Mouse (Mus musculus) thymus, postnatal 36 days (tissue): ENCODE measurements around the gene Pxt1.
A peak's percentile ranks its signal among the peaks of the same experiment; 100 is the strongest.
"Not testable (repeated sequence)": the region's sequence is repeated elsewhere in the genome, so short reads cannot be mapped to it uniquely, and the experiment has no call there.

ENCODE experiments used
- DNase-seq, 2 experiments: peaks; one replicate each; pipeline ENCODE4 v3.0.0; 2022; ENCODE audit warnings: mixed read lengths in 2 of 2

The Pxt1 gene

GRCm38 (mm10) chr17:28943740-28944139 is at the start of gene Pxt1:
TSS of gene Pxt1 (minus strand) at chr17:28943840.
- DNase-seq: no peak

GRCm38 (mm10) chr17:28993004-28993403 is 49.4 kb upstream of the Pxt1 start:
- not testable (repeated sequence) for DNase-seq

GRCm38 (mm10) chr17:28992105-28992504 is 48.5 kb upstream of the Pxt1 start:
- DNase-seq: no peak

DNA sequence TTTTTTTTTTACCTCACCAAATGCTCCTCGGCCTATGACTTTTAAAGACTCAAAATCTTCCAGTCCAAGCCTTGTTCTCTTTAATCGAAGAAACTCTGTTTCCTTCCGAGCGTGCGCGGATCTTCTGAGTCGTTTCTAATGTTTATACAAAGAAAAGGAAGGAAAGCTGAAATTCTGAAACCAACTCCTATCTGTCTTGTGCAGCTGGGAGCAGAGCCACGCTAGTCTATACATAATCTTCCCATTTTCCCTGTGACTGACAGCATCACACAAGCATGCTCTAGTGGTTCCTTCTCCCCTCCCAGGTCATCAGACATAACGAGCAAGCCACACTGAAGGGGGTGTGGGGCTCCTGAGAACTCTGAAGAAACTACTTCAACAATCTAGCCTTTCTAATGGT is 47.6 kb upstream of the Pxt1 start:
- DNase-seq: no peak

DNA sequence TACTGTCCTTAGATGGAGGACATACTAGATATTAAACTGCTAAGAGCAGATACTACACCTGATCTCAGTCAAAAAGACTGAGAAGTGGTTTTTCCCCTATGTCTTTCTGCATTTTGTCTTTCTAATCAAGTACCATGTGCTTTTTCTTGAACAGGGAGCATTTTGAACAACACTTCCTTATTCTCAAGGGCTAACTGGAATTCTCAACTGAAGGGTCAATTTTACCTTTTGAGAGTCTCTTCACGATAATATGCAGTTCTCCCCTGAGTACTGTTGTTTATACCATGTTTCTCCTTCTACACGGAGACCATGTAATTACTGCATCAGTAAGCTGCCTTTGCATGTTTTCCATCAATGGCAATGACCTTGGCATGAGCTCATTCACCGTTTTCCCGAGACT is 46.4 kb upstream of the Pxt1 start:
- DNase-seq: no peak

DNA sequence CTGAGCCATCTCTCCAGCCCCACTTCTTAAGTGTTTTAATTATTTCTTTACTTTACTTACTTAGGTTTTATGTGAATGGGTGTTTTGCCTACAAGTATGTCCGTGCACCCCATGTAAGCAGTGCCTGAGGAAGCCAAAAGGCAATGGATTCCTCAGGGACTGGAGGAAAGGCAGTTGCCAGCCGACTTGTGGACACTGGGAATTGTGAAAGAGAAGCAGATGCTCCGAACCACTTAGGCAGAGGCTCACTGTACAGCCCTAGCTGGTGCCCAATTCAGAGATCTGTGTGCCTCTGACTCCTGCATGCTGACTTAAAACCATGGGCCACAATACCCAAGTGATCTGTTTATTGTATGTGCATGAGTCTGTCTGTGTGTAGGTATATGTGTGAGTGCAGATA is 45.4 kb upstream of the Pxt1 start:
- DNase-seq: no peak

DNA sequence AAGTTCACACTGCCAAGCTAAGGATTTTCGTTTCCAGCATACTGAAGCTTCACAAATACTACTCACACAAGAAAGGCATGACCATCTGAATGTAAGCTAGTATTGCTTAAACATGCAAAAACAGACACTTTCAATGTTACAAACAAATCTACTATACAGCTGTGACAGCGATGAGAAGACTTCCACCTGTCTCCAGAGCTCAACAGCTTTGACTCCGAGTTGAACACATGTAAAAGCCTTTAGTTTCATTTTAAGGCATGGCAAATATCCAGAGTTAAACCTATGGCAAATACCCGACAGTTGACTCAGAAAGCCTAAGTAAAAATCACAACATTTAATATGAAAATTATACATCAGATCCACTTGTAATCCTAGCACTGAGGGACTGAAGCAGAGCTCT is 44.7 kb upstream of the Pxt1 start:
- DNase-seq: no peak

GRCm38 (mm10) chr17:28987713-28988112 is 44.1 kb upstream of the Pxt1 start:
- peak; percentile 41 to 49 for DNase-seq

- DNase-seq: peak in 1 of 2 experiments; percentile 34
Observed at GRCm38 (mm10) chr17:28986833-28987232, 43.2 kb upstream of the Pxt1 start.

GRCm38 (mm10) chr17:28984724-28985420 is 41.2 kb upstream of the Pxt1 start:
- DNase-seq: no peak

GRCm38 (mm10) chr17:28982591-28982990 is 39.0 kb upstream of the Pxt1 start:
- DNase-seq: no peak

GRCm38 (mm10) chr17:28981081-28981480 is 37.4 kb upstream of the Pxt1 start:
- DNase-seq: no peak

DNA sequence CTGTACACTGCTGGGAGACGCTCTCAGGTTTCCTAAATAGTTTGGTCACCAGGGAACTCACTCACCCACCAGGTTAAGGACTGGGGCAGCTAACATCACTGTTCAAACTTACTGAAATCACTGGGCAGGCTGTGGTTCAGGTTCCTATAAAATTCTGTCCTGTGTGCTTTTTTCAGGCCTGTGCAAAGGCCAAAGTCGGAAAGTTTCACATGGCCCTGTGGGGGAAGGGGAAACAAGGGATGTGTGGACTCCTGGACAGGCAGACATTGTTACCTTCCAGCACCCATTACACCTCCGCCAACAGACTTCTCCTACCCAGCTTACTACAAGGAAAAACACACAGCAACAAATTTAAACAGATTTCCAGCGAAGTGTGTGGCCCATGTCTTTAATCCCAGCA is 35.5 kb upstream of the Pxt1 start:
- no peak for DNase-seq

DNA sequence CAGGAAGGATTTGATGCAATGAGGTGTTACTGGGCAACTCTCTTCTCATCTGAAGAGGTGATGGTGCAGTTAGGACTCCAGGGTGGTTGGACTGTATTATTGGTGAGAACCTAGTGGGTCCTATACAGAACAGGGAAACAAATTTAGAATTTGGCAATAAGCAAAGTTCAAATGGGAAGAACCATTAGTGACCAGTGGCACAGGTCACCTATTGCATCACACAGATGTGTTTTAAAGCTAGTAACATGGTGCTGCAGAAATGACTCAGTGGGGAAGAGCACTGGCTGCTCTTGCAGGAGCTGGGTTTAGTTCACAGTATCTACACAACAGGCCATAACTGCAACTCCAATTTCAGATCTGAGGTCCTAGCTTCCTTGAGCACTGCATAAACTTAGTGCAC is 26.5 kb upstream of the Pxt1 start:
- DNase-seq: no peak

DNA sequence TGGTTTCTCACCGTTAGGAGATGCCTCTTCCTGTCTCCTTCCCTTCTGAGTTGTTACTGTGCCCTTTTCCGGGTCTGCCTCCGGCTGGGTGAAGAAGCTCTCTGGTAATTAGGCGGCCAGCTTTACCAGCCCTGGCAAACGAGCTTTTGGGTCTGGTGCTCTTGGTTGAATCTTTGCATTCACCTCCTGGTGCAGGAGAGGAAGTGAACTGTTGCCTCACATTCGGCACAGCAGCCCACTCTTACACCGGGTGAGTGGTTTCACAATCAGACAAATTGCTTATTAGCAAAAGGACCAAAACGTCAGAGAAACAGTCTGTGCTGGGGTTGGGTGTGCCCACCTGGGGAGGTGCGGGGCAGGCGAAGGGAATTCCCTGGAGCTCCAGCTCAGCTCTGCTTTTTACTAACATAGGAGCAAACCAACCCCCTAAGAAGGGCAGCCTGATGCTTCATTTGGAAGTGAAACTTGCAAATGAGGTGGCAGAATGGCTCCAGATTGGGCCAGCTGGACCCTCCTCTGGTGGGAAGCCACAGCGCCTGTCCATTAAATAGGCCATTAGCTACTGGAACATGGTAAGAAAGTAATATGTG is 23.5 kb upstream of the Pxt1 start:
- peak in 1 of 2 experiments; percentile 21 for DNase-seq

DNA sequence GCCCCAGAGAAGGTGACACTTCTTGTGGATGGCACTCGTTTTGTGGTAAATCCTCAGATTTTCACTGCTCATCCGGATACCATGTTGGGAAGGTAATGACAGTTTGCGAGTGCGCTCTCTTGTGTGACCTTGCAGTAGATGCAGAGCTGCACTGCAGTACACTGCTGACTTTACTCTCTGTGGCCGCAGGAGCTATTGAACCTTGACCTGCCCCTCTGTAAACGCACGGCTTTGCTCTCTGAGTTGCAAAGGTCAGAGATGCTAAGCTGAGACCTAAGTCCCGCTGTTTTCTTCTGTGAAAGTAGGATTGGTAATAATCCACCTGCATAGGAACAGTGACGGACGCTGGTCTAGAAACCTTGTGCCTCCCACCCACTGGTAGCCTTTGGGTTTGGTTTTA is 18.0 kb upstream of the Pxt1 start:
- DNase-seq: no peak

GRCm38 (mm10) chr17:28960597-28960996 is 17.0 kb upstream of the Pxt1 start:
- DNase-seq: no peak

- DNase-seq: no peak
Observed at GRCm38 (mm10) chr17:28954416-28954815, 10.8 kb upstream of the Pxt1 start.

GRCm38 (mm10) chr17:28953251-28953650 is 9.6 kb upstream of the Pxt1 start:
- no peak for DNase-seq

- peak; percentile 93 to 95 for DNase-seq
Observed at GRCm38 (mm10) chr17:28951831-28952799, 8.5 kb upstream of the Pxt1 start, which contains the start of gene Kctd20. TSS of gene Kctd20 (plus strand) at chr17:28951950.

DNA sequence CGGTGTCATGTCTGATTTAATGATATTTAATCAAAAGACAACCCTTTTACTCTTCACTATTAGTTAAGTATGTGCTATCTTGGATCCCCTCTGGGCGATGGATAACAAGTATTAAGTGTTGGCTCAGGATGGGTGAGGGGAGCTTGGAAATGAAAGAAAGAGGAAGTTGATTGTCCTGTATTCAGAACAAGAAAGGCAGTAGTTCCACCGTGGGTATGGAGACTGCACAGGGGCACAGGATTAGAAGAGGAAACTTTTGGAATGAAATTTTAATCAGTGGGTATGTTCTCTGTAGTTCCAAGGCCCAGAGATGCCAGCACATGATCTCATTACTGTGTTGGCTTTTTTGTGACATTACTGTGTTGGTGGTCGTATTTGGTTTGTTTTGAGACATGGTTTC is 7.1 kb upstream of the Pxt1 start:
- DNase-seq: no peak

GRCm38 (mm10) chr17:28948661-28949060 is 5.0 kb upstream of the Pxt1 start:
- no peak for DNase-seq
